Mouse (Mus musculus) forebrain, embryonic 12.5 days (tissue): ENCODE measurements at regions not wholly inside any gene's neighbourhood (a gene's known extent, or its start where the extent isn't known, plus 50 kb on each side); places are given as distances from the start of the nearest gene placed in this dataset.
A peak's percentile ranks its signal among the peaks of the same experiment; 100 is the strongest.

Experiments used
- ATAC-seq: fragments of 200-750 bp; cut with Nextera tagmentation; 2 replicates; pipeline ENCODE4 v1.8.0; 2017; ENCODE audit warnings: moderate TSS enrichment; ENCODE audit not compliant: low FRiP score
- H3K27ac ChIP-seq: fragments of 300-500 bp; sonication (generic); 2 replicates; pipeline ENCODE4 v1.5.1; 2016; ENCODE audit warnings: mild to moderate bottlenecking
- H3K27me3 ChIP-seq: fragments of 300-500 bp; sonication (generic); 2 replicates; pipeline ENCODE4 v1.6.1; 2016; ENCODE audit warnings: mild to moderate bottlenecking
- H3K36me3 ChIP-seq: fragments of 300-500 bp; sonication (generic); replicated peaks from 2 replicates; pipeline ENCODE4 v1.6.1; 2016; ENCODE audit warnings: mild to moderate bottlenecking
- H3K4me1 ChIP-seq: fragments of 300-500 bp; sonication (generic); 2 replicates; pipeline ENCODE4 v1.6.1; 2016
- H3K4me2 ChIP-seq: fragments of 300-500 bp; sonication (generic); 2 replicates; pipeline ENCODE4 v1.6.1; 2016; ENCODE audit warnings: mild to moderate bottlenecking, moderate library complexity
- H3K4me3 ChIP-seq: fragments of 300-500 bp; sonication (generic); replicated peaks from 2 replicates; pipeline ENCODE4 v1.5.1; 2016; ENCODE audit warnings: mild to moderate bottlenecking
- H3K9ac ChIP-seq: fragments of 300-500 bp; sonication (generic); 2 replicates; pipeline ENCODE4 v1.6.1; 2016; ENCODE audit warnings: mild to moderate bottlenecking
- H3K9me3 ChIP-seq: fragments of 300-500 bp; sonication (generic); 2 replicates; pipeline ENCODE4 v1.6.1; 2016
- WGBS: fragments of 180-500 bp; shearing (Covaris S2); methylation state at CpG from one replicate; pipeline ENCODE4 v1.1.7; 2016; 5-methylcytosine and 5-hydroxymethylcytosine counted together

DNA sequence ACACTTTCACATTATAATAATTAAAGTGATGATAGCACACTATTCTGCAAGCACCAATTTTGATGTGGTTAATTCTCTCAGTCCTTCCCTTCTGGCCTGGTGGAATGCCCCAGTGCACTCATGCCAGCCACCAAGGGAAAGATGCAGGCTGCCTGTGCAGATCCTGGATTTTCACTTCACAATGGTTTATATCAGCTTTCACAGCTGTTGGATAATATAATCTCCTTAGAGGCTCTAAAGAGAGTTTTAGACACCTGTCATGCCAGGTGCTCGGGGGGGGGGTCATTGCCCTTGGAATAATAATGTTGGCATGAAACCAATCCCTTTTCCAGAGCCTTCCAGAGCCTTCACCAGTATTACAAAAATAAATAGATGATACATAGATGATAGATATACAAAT is 377.1 kb downstream of the Zbbx start:
- Histone ChIP-seq H3K27ac (no peak overlapping the region), H3K4me2 (no peak overlapping the region), H3K27me3 (no peaks in the 10 kb centered on the region), H3K4me1 (no peaks in the 10 kb centered on the region), H3K9ac (no peak overlapping the region), H3K4me3 (no peak overlapping the region), H3K9me3 (no peaks in the 10 kb centered on the region), H3K36me3 (no peaks in the 10 kb centered on the region)
- no peak for ATAC-seq
- 81% methylated on average over 1 of the region's 1 CpGs for WGBS

DNA sequence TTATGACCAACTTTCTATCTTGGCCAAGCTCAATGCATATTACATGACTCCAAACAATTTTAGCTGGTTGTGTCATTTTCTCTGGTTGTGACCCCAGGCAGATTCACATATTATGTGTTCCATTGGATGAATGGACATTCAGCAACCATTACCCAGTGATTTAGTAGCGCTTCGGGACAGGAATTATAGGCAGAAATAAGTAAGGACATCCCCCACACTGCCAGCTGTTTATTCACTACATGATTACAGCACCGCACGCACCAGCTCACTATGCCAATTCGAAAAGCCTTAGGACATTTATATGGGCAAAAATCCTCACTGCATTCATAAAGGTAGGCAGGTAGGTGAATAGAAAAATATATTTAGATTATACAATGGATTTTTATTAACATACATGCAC is 386.5 kb downstream of the Zbbx start:
- H3K4me1 ChIP-seq: no peaks in the 10 kb centered on the region
- H3K4me2 ChIP-seq: no peak overlapping the region
- H3K9ac ChIP-seq: no peak overlapping the region
- no peaks in the 10 kb centered on the region for H3K9me3 ChIP-seq
- no peak for ATAC-seq
- no peak overlapping the region for H3K27ac ChIP-seq
- H3K27me3 ChIP-seq: no peaks in the 10 kb centered on the region
- no peak overlapping the region for H3K4me3 ChIP-seq
- no peaks in the 10 kb centered on the region for H3K36me3 ChIP-seq
- WGBS: 93% methylated on average over 5 of the region's 5 CpGs

- Histone ChIP-seq H3K27me3 (no peaks in the 10 kb centered on the region), H3K4me1 (no peaks in the 10 kb centered on the region), H3K9me3 (no peaks in the 10 kb centered on the region), H3K4me2 (no peak overlapping the region), H3K9ac (no peak overlapping the region), H3K27ac (no peak overlapping the region), H3K36me3 (no peaks in the 10 kb centered on the region), H3K4me3 (no peak overlapping the region)
- ATAC-seq: no peak
- 86% methylated on average over 2 of the region's 2 CpGs for WGBS
These were observed 422.7 kb downstream of the Zbbx start for GRCm38 (mm10) chr3:74742123-74742522.

DNA sequence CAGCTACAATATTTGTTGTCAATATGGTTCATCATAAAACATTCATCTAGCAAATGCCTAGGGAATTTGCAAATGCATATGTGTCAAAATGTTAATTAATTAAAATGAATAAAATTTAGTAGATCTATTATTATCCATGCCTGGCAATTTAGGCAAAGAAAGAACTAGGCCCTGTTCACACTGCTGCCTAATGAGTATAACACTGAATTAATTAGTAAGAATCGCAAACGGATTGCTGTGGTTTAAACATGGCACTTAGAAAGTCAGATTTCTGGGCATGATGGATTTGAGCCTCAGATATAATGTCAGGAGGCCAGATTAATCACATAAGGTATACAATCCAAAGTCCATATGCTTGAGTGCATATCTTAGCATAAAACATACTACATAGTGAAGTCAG is 425.1 kb downstream of the Zbbx start:
- no peak overlapping the region for H3K4me3 ChIP-seq
- no peak overlapping the region for H3K27ac ChIP-seq
- no peaks in the 10 kb centered on the region for H3K4me1 ChIP-seq
- ATAC-seq: peak; percentile 56; the same call in 1 of the 2 replicates
- no peak overlapping the region for H3K9ac ChIP-seq
- H3K9me3 ChIP-seq: no peaks in the 10 kb centered on the region
- H3K27me3 ChIP-seq: no peaks in the 10 kb centered on the region
- no peaks in the 10 kb centered on the region for H3K36me3 ChIP-seq
- H3K4me2 ChIP-seq: no peak overlapping the region
- whole genome bisulfite sequencing: 78% methylated on average over 2 of the region's 2 CpGs
